Mouse (Mus musculus) splenic B cell, adult 2 months (primary cell): Measurements from ENCODE around the gene Tbc1d7.
A peak's percentile ranks its signal among the peaks of the same experiment; 100 is the strongest.

ENCODE experiments used
- DNase-seq: peaks from one replicate; pipeline ENCODE4 v3.0.0-alpha.2; 2011; ENCODE audit warnings: low read depth, low spot score
- H3K27me3 ChIP-seq: 2 replicates; pipeline ENCODE4 v1.6.1; 2012; ENCODE audit warnings: mild to moderate bottlenecking, low read length, moderate library complexity, mixed read lengths; ENCODE audit not compliant: control insufficient read depth, poor library complexity, insufficient read depth, severe bottlenecking
- H3K36me3 ChIP-seq: 2 replicates; pipeline ENCODE4 v1.6.1; 2012; ENCODE audit warnings: mild to moderate bottlenecking, low read length, moderate library complexity, mixed read lengths; ENCODE audit not compliant: control insufficient read depth, poor library complexity, insufficient read depth, severe bottlenecking

Gene Tbc1d7

DNA sequence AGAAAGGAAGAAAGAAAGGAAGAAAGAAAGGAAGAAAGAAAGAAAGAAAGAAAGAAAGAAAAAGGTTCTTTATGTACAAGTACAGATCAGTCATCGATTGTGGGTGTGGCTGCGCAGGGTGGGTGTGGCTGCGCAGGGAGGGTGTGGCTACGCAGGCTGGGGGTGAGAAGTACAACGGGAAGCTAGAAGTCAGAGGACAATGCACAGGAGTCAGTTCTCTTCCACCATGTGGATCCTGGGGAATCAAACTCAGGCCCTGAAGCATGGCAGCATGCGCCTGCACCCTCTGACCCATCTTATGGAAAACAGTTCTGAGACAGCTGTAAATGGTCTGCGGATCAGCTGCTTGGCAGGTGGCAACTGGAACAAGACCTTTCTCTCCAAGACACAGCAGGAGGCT is 9.8 kb upstream of the Tbc1d7 start:
- H3K27me3 ChIP-seq = no peaks in the 10 kb centered on the region
- H3K36me3 ChIP-seq = no peaks in the 10 kb centered on the region
- no peak for DNase-seq

DNA sequence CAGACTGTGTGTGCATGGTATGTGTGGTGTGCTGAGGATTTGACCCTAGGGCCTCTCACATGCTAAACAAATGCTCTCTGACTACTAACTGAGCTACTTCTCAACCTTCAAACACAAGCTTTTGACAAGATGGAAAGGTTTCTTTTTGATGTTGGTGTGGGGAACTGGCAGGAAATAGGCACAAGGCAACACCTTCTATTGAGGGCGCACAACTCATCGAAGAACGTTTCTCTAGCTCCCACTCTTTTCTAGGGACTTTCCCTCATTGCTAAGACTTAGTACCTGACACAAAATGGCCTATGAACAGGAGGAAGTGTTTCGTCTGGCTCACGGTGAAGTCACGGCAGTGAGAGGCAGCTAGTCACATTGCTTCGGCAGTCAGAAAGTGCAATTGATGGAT is 6.0 kb upstream of the Tbc1d7 start:
- no peaks in the 10 kb centered on the region for H3K27me3 ChIP-seq
- no peak for DNase-seq
- no peaks in the 10 kb centered on the region for H3K36me3 ChIP-seq

DNA sequence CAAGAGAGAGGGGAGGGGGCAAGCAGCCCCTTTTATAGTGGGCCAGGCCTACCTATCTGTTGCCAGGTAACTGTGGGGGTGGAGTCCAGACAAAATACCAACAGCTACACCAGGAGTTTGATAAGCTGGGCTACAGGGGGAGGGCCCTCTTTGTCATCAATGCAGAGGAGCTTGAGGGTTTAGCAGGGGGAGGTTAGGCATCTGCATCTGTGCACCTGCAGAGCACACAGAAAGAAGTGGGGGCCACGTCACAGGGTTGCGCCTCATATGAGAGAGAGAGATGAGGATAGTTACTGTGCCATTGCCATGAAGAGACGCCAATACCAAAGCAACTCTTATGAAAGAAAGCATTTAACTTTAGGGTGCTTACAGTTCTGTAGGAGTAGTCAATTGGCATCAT is 5.4 kb upstream of the Tbc1d7 start:
- no peaks in the 10 kb centered on the region for H3K36me3 ChIP-seq
- H3K27me3 ChIP-seq = no peaks in the 10 kb centered on the region
- DNase-seq = no peak

DNA sequence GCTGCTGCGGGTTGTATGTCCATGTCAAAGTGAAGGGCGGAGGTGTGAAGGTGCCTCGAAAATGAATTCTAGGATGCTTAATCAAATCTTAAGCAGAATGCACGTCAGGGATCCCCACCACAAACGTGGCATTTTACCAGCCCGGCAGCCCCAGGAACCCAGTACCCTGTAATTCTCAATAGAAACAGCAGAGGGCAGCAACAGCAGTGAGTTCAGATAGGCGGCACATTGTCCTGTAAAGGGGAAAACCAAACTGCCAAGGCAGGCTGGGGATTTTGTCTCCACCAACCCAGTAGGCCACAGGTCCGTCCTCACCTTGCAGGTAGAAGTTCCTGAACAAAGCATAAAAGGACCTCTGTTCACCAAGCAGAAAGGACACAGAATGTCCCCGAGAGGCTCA is 2.0 kb upstream of the Tbc1d7 start:
- DNase-seq = peak; percentile 87
- H3K27me3 ChIP-seq = no peaks in the 10 kb centered on the region
- H3K36me3 ChIP-seq = no peaks in the 10 kb centered on the region

DNA sequence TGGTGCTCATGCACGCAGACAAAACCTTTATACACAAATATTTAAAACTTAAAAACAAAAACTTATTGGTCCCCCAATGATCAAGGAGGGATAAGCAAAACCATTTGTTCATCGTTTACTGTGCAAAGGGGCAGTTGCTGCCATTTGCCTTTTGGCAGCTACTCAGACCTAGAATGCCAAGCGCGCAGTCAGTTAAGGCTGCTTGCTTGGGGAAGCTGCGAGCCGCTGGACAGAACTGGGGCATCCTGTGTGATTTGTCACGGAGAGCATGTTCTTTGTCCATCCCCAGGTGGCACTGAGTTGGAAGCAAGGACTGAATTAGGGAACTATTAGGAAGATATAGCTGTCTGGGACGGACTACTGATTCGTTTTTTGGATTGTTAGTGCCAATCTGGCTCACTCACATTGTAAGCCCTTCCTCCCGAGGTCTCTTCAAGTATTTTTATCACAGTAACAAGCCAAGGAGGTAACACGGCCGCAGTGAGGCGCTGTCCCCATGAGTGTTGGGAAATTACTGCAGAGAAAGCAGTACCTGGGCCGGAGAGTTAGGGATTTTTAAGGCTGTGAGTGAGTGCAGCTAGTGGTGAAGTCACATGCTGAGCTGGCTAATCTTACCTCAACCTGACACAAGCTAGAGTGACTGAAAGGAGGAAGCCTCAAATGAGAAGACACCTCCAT is 874 bp upstream of the Tbc1d7 start:
- no peak for DNase-seq
- Histone ChIP-seq H3K36me3 (no peaks in the 10 kb centered on the region), H3K27me3 (no peaks in the 10 kb centered on the region)

DNA sequence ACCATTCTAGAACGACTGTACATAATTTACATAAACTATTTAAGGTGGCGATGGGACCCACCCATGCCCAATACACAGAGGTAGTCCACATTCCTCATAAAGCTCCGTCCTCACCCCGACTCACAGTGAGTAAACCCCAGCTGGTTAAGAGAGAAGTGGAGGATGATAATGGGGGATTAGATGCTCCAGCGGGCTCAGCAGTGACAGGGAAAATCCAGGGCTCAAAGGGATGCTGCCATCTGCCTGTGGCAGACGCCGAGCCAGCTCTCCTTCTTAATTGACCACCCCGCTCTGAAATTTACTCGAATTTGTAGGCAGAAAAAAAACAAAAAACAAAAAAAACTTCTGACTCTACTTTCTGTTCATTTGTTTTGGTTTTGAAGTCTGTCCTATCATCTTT is 3.6 kb downstream of the Tbc1d7 start:
- no peak for DNase-seq
- H3K36me3 ChIP-seq = no peaks in the 10 kb centered on the region
- no peaks in the 10 kb centered on the region for H3K27me3 ChIP-seq

DNA sequence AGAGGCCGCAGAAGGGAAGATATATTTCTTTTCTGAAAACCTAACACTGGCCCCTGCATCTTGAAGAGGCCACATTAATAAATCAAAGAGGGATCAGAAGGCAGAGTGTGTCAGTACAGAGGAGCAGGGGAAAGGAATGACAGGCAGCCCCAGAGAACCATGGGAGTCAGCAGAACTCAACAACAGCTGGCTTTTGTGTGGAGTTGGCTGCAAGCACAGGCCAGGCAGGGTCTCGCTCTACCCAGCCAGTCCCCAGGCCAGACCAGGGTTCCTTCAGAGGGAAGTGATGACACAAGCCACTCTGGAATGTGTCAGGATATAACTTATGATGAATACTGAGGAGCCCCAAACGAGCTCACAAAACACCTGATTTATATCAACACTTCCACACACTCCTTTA is 11.9 kb downstream of the Tbc1d7 start:
- no peaks in the 10 kb centered on the region for H3K27me3 ChIP-seq
- H3K36me3 ChIP-seq = no peaks in the 10 kb centered on the region; the same call in 1 of the 2 replicates
- no peak for DNase-seq

DNA sequence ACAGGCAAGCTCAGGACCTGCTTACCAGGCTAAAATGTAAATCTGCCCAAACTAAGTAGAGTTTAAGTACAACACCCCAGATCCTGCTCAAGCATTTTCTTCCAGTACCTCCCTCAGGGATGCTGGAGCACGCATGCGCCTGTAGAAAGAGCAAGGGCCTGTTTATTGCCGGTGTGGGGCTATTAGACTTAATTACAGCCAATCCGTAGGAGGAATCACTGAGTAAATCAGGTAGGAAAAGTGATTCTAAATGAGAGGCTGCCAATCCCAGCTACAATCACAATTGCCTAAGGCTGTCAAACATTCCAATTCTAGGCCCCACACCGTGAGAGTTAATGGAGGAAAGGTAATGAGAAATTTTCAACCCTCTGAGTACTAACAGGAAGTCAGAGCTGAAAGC is 13.0 kb downstream of the Tbc1d7 start:
- Histone ChIP-seq H3K36me3 (no peaks in the 10 kb centered on the region; the same call in 1 of the 2 replicates), H3K27me3 (no peaks in the 10 kb centered on the region)
- DNase-seq = no peak

DNA sequence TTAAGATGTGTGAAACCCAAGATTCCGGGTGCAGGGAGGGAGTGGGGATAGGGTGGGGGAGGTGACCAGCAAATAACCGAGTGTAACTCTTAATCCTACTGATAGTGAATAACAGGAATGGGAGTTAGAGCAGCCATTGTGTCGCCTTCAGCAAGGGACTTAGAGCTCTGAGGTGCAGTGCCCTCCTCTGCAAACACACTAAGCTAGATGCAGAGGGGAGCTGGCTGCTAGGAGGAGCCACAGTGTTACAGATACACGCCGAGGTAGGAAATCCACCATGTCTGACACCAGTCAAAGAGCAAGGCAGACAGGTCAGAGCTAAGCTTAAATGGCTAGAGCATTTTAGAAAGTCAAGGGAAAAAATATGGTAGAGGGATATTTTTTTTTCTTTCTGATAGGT is 13.9 kb downstream of the Tbc1d7 start:
- Histone ChIP-seq H3K27me3 (no peaks in the 10 kb centered on the region), H3K36me3 (no peaks in the 10 kb centered on the region; the same call in 1 of the 2 replicates)
- no peak for DNase-seq

DNA sequence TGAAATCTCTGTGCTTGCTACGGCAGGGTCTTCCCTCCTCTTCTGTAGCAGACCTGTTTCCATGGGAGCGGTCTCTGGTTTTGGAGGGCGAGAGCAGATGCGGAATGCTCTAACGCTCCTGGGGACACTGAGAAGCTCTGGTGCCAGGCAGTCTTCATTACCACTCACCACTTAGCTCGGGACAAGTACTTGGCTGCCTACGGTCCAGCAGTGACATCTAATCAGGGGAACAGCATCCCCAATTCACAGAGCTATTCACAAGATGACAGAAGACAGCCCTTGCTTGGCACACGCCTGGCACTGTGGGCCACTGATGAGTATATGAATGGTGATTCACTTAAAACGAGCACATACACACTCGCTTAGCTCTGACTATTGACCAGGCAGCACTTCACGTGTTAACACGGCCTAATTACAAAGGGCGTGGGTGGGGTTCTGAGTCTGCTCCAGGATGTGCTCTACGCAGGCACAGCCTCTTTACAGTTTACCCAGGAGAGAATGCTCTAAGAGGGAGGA is 19.2 kb downstream of the Tbc1d7 start:
- Histone ChIP-seq H3K27me3 (no peaks in the 10 kb centered on the region), H3K36me3 (no peaks in the 10 kb centered on the region; the same call in none of the 2 replicates)
- DNase-seq = no peak

DNA sequence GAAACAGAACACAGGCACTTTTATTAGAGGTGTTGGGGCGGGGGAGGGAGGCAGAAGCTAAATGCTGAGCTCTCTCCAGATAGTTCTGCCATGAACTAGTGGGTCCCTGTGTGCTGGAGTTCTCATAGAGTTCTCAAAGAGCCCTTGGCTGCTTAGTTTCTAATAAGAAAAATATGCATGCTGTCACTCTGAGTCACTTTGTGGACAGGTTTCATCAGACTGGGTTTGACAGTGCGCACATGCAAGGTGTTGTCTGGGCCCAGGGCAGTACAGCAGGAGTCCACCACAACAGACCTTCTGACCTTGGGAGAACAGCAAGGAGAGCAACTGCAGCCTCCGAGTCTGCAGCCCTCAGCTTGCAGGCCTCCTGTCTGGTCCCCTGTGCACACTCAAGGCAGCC is 21.6 kb downstream of the Tbc1d7 start:
- Histone ChIP-seq H3K27me3 (no peaks in the 10 kb centered on the region), H3K36me3 (no peaks in the 10 kb centered on the region; the same call in 1 of the 2 replicates)
- no peak for DNase-seq

DNA sequence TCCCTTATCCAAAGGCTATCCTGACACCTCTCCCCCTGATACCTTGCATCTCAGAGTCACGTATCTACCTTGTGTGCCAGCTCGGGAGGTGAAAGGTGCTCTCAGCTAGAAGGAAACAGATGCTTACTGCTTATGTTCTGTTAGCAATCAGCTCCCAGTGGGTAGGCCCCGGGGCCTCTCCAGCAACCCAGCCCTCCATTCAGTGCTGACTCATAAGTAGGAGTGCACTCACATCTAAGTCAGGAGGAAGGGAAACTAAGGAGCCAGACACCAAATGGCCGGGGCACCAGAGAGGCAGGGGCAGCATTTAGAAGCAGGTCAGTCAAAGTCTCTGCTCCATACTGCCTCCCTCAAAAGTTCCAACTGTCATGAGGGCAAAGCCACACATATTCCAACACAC is 22.6 kb downstream of the Tbc1d7 start:
- H3K27me3 ChIP-seq = no peaks in the 10 kb centered on the region
- no peaks in the 10 kb centered on the region; the same call in 1 of the 2 replicates for H3K36me3 ChIP-seq
- DNase-seq = no peak

DNA sequence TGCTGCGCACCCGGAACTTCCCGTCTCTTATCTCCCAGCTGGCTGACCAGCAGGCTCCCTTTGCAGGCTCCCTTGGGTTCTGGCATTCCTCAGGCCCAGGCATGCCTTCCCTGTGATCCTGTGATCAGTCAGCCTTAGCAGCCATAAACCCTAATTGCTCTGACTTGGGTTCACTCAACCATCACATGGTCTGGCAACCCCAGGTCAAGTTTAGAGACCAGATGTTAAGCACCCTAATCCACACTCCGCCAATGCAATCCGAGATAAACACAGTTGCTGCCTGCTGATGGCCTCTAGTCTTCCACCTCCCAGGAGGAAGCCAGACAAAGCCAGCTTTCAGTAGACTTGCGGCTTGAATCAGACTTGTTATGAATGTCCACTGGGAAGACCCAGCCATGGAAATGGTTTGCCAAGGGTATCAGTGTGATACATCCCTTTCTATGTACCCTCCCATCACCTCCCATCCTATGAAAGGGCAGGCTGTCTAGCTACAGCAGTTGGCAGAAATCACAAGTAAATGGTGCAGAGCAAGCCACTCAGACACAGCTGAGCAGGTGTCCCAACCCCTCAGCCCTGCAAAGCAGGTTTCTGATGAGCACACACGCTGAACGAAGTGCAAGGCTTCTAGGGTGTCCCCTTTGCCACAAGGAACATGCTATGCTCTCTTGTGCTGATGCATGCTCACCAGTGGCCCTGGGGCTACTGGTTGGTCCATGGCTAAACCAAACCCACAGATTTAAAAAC is 24.6 kb downstream of the Tbc1d7 start:
- no peaks in the 10 kb centered on the region for H3K27me3 ChIP-seq
- no peaks in the 10 kb centered on the region; the same call in 1 of the 2 replicates for H3K36me3 ChIP-seq
- DNase-seq = no peak

DNA sequence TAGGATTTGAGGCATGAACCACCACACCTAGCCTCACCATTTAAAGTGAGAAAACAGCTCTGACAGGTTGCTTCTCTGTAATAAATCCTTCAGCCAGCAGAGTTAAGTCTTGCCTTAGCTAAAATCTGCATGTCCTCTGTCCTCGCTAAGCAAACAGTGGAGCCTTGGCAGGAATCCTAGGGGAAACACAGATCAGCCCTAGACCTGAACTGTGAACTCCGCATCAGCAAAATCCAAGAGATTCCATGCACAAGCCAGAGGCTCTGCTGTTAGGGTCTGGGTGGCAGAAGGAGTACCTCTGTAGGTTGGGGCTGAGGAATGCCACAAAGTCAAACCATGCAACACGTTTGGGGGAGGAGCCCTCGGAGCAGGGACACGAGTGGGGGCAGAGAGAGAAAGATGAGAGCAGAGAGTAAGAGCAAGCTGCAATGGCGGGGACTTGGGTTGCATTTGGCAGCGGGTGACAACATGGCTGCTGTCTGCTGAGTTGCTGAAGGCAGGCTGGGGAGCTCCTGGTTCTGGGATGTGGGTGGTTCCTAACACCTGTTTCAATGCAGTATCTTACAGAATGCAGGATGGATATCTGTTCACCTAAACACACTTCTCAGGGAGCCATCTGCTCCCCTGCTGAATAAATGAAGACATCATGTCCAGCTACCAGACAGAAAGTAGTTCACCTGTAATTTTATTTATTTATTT is 26.4 kb downstream of the Tbc1d7 start:
- DNase-seq = no peak
- Histone ChIP-seq H3K27me3 (no peaks in the 10 kb centered on the region), H3K36me3 (no peaks in the 10 kb centered on the region)

DNA sequence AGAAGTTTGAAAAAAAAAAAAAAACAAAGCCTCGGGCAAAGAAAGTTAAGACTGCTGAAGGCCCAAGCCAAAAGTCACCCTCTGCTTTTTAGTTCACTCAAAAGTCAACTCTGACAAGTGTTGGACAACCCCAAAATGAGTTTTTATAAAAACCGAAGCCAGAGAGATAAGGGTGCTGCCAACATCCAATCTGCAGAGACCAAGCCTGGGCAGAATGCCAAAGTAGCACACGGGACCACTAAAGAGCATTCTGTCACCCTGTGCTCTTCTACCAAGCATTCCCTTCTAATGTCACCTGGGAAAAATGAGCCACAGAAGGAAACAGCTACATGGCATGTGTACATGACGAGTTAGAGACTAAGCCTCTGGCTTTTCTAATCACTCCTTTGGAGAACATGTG is 36.8 kb downstream of the Tbc1d7 start:
- H3K36me3 ChIP-seq = no peaks in the 10 kb centered on the region
- DNase-seq = no peak
- H3K27me3 ChIP-seq = no peaks in the 10 kb centered on the region
